Mouse (Mus musculus) liver, adult 2 months (tissue): ENCODE measurements around the gene Clec16a.

Experiments used
- CTCF ChIP-seq: fragments of 200-500 bp; IDR thresholded peaks from 2 replicates; pipeline ENCODE4 v1.5.1; 2011; ENCODE audit warnings: low read depth, low read length, control low read depth
- POLR2A ChIP-seq: fragments of 200-500 bp; IDR thresholded peaks from 2 replicates; pipeline ENCODE4 v1.6.1; 2011; ENCODE audit warnings: low read length, control low read depth; ENCODE audit not compliant: insufficient read depth; ENCODE audit errors: extremely low read depth

DNA sequence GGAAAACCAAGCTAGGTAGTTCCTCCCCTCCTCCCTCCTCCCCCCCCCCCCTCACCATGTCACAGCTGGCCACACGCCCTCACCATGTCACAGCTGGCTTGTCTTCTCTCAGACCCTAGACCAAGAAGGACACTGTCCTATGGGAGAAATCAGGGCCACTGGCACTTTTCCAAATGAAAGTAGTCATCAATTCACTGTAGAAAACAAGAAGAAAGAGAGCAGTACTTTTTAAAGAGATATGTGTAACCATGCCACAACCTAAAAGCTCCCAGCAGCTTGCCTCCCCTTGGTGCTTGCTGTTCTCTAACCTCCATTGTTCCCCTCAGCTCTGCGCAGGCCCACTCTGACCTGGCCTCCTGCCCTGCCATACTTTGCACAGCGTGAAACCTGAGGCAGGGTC is 124.8 kb downstream of the Clec16a start:
- TF ChIP-seq CTCF = no peak
- no peak for TF ChIP-seq POLR2A
